Mouse (Mus musculus): ENCODE measurements around the gene Espn. TPM values are rescaled to one million over a fixed set of nuclear protein-coding genes. Genes with fewer than 3 reads are reported as not detected.

Espn gene
- polyA plus RNA-seq, 1 experiment from 2014 or later: 10.1 TPM

- Histone ChIP-seq H3K4me3 (ENCODE audit: low read length) (no peak overlapping the region), H3K27me3 (ENCODE audit: control insufficient read depth, insufficient read depth, low read depth, low read length) (peaks cover 94% of the 10 kb centered on the region), H3K4me2 (ENCODE audit: low read depth, low read length) (no peak overlapping the region), H3K9ac (ENCODE audit: low read length) (no peak overlapping the region), H3K9me3 (ENCODE audit: control insufficient read depth, low read length) (no peaks in the 10 kb centered on the region), H3K4me1 (replicated peaks; ENCODE audit: control insufficient read depth, insufficient read depth, low read length) (peaks cover 18% of the 10 kb centered on the region), H3K36me3 (ENCODE audit: control insufficient read depth, insufficient read depth, low read length) (no peaks in the 10 kb centered on the region), H3K27ac (ENCODE audit: low read length) (no peak overlapping the region)
- WGBS: 41% methylated on average over 13 of the region's 13 CpGs
- no peak for ATAC-seq (ENCODE audit: low read depth)
Measured at GRCm38 (mm10) chr4:152124361-152124961, 27.7 kb downstream of the Espn start.

- Histone ChIP-seq H3K36me3 (ENCODE audit: control insufficient read depth, insufficient read depth, low read length) (no peaks in the 10 kb centered on the region), H3K27ac (ENCODE audit: low read length) (no peak overlapping the region), H3K4me2 (ENCODE audit: low read depth, low read length) (no peak overlapping the region; the same call in 1 of the 2 replicates), H3K27me3 (ENCODE audit: control insufficient read depth, insufficient read depth, low read depth, low read length) (peaks cover 83% of the 10 kb centered on the region), H3K9ac (ENCODE audit: low read length) (no peak overlapping the region), H3K4me3 (ENCODE audit: low read length) (peak overlapping the region; percentile 9; the same call in 1 of the 2 replicates), H3K4me1 (replicated peaks; ENCODE audit: control insufficient read depth, insufficient read depth, low read length) (peaks cover 27% of the 10 kb centered on the region), H3K9me3 (ENCODE audit: control insufficient read depth, low read length) (no peaks in the 10 kb centered on the region)
- WGBS: 3% methylated on average over 12 of the region's 12 CpGs
- no peak for ATAC-seq (ENCODE audit: low read depth)
Measured at GRCm38 (mm10) chr4:152121183-152121505, 31.0 kb downstream of the Espn start.

- Histone ChIP-seq H3K4me3 (ENCODE audit: low read length) (peak overlapping the region; percentile 9), H3K27ac (ENCODE audit: low read length) (no peak overlapping the region), H3K9ac (ENCODE audit: low read length) (no peak overlapping the region), H3K4me2 (ENCODE audit: low read depth, low read length) (peak overlapping the region; percentile 21), H3K36me3 (ENCODE audit: control insufficient read depth, insufficient read depth, low read length) (no peaks in the 10 kb centered on the region), H3K9me3 (ENCODE audit: control insufficient read depth, low read length) (no peaks in the 10 kb centered on the region), H3K4me1 (replicated peaks; ENCODE audit: control insufficient read depth, insufficient read depth, low read length) (peaks cover 28% of the 10 kb centered on the region), H3K27me3 (ENCODE audit: control insufficient read depth, insufficient read depth, low read depth, low read length) (peaks cover 77% of the 10 kb centered on the region)
- ATAC-seq (ENCODE audit: low read depth): no peak
- 3% methylated on average over 31 of the region's 31 CpGs for WGBS
Measured at GRCm38 (mm10) chr4:152120311-152121182, 31.6 kb downstream of the Espn start.

- Histone ChIP-seq H3K27ac (ENCODE audit: low read length) (no peak overlapping the region), H3K4me1 (replicated peaks; ENCODE audit: control insufficient read depth, insufficient read depth, low read length) (peaks cover 32% of the 10 kb centered on the region), H3K9ac (ENCODE audit: low read length) (no peak overlapping the region), H3K27me3 (ENCODE audit: control insufficient read depth, insufficient read depth, low read depth, low read length) (peaks cover 72% of the 10 kb centered on the region), H3K4me3 (ENCODE audit: low read length) (no peak overlapping the region), H3K36me3 (ENCODE audit: control insufficient read depth, insufficient read depth, low read length) (peaks cover 2% of the 10 kb centered on the region; the same call in 1 of the 2 replicates), H3K4me2 (ENCODE audit: low read depth, low read length) (no peak overlapping the region), H3K9me3 (ENCODE audit: control insufficient read depth, low read length) (no peaks in the 10 kb centered on the region)
- WGBS: 8% methylated on average over 39 of the region's 39 CpGs
- ATAC-seq (ENCODE audit: low read depth): no peak
Measured at GRCm38 (mm10) chr4:152119396-152120292, 32.5 kb downstream of the Espn start.

- 54% methylated on average over 9 of the region's 9 CpGs for WGBS
- H3K4me2 ChIP-seq (ENCODE audit: low read depth, low read length): no peak overlapping the region
- peaks cover 15% of the 10 kb centered on the region for H3K36me3 ChIP-seq (ENCODE audit: control insufficient read depth, insufficient read depth, low read length)
- no peaks in the 10 kb centered on the region for H3K9me3 ChIP-seq (ENCODE audit: control insufficient read depth, low read length)
- no peak overlapping the region for H3K4me3 ChIP-seq (ENCODE audit: low read length)
- H3K4me1 ChIP-seq (replicated peaks; ENCODE audit: control insufficient read depth, insufficient read depth, low read length): peaks cover 32% of the 10 kb centered on the region
- no peak overlapping the region for H3K27ac ChIP-seq (ENCODE audit: low read length)
- H3K27me3 ChIP-seq (ENCODE audit: control insufficient read depth, insufficient read depth, low read depth, low read length): peaks cover 53% of the 10 kb centered on the region
- H3K9ac ChIP-seq (ENCODE audit: low read length): no peak overlapping the region
- no peak for ATAC-seq (ENCODE audit: low read depth)
Measured at GRCm38 (mm10) chr4:152117538-152117937, 34.6 kb downstream of the Espn start.

DNA sequence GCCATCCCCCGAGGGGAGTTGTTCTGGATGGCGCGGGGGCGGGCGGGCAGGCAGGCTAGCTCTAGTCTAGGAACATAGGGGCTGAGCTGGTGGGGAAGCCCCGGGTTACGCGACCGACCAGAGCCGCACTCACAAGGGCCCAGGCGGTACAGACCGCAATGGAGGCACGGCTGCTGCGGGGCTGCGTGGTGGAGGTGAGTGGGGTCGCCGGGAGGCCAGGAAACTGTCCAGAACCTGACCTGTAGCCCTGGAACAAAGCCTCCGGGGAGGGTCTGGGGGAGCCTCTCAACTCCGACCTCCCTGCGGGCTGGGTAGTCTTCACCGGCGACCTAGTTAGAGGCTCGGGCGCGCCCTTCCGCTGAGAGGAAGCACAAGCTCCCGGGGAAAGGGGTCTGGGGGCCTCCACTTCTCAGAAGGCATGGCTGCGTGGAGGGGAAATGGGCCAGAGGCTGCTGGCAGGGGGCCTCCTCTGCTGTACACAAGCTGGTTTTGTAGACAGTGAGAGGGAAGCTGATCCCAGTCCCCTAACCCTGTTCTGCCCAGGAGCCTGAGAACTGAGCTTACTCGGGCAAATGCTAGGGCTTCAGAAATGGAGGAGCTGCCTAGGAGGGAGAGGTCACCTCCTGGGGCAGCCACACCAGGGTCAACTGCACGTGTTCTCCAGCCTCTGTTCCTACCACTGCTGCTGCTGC lies 36.1 kb downstream of the Espn start, which contains the start of gene Tnfrsf25:
Gene Tnfrsf25 (plus strand): TSS at position 14 of the 692 bp plus-strand sequence.
- H3K36me3 ChIP-seq (ENCODE audit: control insufficient read depth, insufficient read depth, low read length): peaks cover 23% of the 10 kb centered on the region
- 6% methylated on average over 30 of the region's 30 CpGs for WGBS
- H3K4me1 ChIP-seq (replicated peaks; ENCODE audit: control insufficient read depth, insufficient read depth, low read length): peaks cover 32% of the 10 kb centered on the region
- H3K27me3 ChIP-seq (ENCODE audit: control insufficient read depth, insufficient read depth, low read depth, low read length): peaks cover 39% of the 10 kb centered on the region
- ATAC-seq (ENCODE audit: low read depth): peak; percentile 39
- H3K9me3 ChIP-seq (ENCODE audit: control insufficient read depth, low read length): no peaks in the 10 kb centered on the region
- peak within 1 kb of the TSS; percentile 41 for H3K4me2 ChIP-seq (ENCODE audit: low read depth, low read length)
- peak within 1 kb of the TSS; percentile 1; the same call in 1 of the 2 replicates for H3K4me3 ChIP-seq (ENCODE audit: low read length)
- peak within 1 kb of the TSS; percentile 8 for H3K9ac ChIP-seq (ENCODE audit: low read length)
- H3K27ac ChIP-seq (ENCODE audit: low read length): no peak within 1 kb of the TSS

GRCm38 (mm10) chr4:152114080-152114479 lies 38.1 kb downstream of the Espn start:
- Histone ChIP-seq H3K9ac (ENCODE audit: low read length) (no peak overlapping the region), H3K4me1 (replicated peaks; ENCODE audit: control insufficient read depth, insufficient read depth, low read length) (peaks cover 24% of the 10 kb centered on the region), H3K36me3 (ENCODE audit: control insufficient read depth, insufficient read depth, low read length) (peaks cover 26% of the 10 kb centered on the region), H3K4me2 (ENCODE audit: low read depth, low read length) (no peak overlapping the region), H3K27me3 (ENCODE audit: control insufficient read depth, insufficient read depth, low read depth, low read length) (peaks cover 22% of the 10 kb centered on the region), H3K4me3 (ENCODE audit: low read length) (no peak overlapping the region), H3K27ac (ENCODE audit: low read length) (no peak overlapping the region), H3K9me3 (ENCODE audit: control insufficient read depth, low read length) (no peaks in the 10 kb centered on the region)
- 80% methylated on average over 16 of the region's 16 CpGs for WGBS
- no peak for ATAC-seq (ENCODE audit: low read depth)

DNA sequence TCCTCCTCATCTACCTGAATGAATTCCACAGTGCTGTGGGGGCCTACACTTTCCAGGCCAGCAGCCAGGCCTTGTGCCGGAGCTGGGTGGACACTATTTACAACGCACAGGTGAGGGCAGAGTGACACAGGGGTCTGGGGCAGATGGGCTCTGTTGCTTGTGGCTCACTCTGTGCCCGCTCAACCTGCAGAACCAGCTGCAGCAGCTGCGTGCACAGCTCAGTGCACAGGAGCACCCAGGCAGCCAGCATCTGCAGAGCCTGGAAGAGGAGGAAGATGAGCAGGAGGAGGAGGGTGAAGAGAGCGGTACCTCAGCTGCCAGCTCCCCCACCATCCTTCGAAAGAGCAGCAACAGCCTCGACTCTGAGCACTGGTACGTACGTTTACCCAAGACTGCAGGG lies 39.8 kb downstream of the Espn start:
- H3K36me3 ChIP-seq (ENCODE audit: control insufficient read depth, insufficient read depth, low read length): peaks cover 32% of the 10 kb centered on the region
- no peak overlapping the region for H3K4me2 ChIP-seq (ENCODE audit: low read depth, low read length)
- H3K27ac ChIP-seq (ENCODE audit: low read length): no peak overlapping the region
- H3K4me1 ChIP-seq (replicated peaks; ENCODE audit: control insufficient read depth, insufficient read depth, low read length): peaks cover 32% of the 10 kb centered on the region
- ATAC-seq (ENCODE audit: low read depth): no peak
- H3K4me3 ChIP-seq (ENCODE audit: low read length): no peak overlapping the region
- WGBS: 74% methylated on average over 9 of the region's 9 CpGs
- no peak overlapping the region for H3K9ac ChIP-seq (ENCODE audit: low read length)
- no peaks in the 10 kb centered on the region for H3K9me3 ChIP-seq (ENCODE audit: control insufficient read depth, low read length)
- H3K27me3 ChIP-seq (ENCODE audit: control insufficient read depth, insufficient read depth, low read depth, low read length): peaks cover 9% of the 10 kb centered on the region
